Mouse (Mus musculus) G1E (cell line): Measurements from ENCODE around the gene Gm10643.

Experiments used
- CTCF ChIP-seq: IDR thresholded peaks from 2 replicates; pipeline ENCODE4 v1.5.1; 2012; ENCODE audit warnings: low read depth, low read length, inconsistent platforms, mixed read lengths
- GATA1 ChIP-seq: IDR thresholded peaks from 2 replicates; pipeline ENCODE4 v1.6.1; 2012; ENCODE audit warnings: borderline replicate concordance, low read length, inconsistent platforms, mixed read lengths
- POLR2AphosphoS5 ChIP-seq: IDR thresholded peaks from 2 replicates; pipeline ENCODE4 v1.6.1; 2012; ENCODE audit warnings: low read depth, low read length, inconsistent platforms; ENCODE audit not compliant: insufficient replicate concordance

- TF ChIP-seq CTCF = no peak
- no peak for TF ChIP-seq GATA1
- TF ChIP-seq POLR2AphosphoS5 = no peak
These were observed 45.2 kb downstream of the Gm10643 start for GRCm38 (mm10) chr8:84019738-84020137.
